Mouse (Mus musculus) liver, adult 2 months (tissue): ENCODE data around the gene Wnt3.

Experiments used
- CTCF ChIP-seq: fragments of 200-500 bp; IDR thresholded peaks from 2 replicates; pipeline ENCODE4 v1.5.1; 2011; ENCODE audit warnings: low read depth, low read length, control low read depth
- POLR2A ChIP-seq: fragments of 200-500 bp; IDR thresholded peaks from 2 replicates; pipeline ENCODE4 v1.6.1; 2011; ENCODE audit warnings: low read length, control low read depth; ENCODE audit not compliant: insufficient read depth; ENCODE audit errors: extremely low read depth

DNA sequence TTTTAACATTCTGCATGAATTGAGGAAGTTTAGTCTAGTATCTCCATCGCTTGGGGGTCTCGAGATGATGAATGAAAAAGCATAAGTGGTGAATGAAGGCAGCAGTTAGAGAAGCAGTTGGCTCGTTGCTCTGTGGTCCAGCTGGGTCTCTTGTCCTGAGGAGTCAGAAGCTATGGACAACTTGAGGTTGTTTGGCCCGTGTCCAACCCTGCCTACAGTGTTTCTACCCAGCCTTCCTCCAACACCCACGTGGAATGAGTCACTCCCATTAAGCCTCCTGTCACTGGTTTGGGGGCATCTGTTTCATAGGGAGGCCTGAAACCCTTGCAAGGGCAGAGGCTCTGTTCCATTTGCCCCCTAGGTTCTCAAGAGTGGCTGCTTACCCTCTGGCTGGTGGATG lies 16.0 kb downstream of the Wnt3 start:
- TF ChIP-seq CTCF (no peak), POLR2A (no peak)
